Mouse (Mus musculus): ENCODE measurements around the gene Ikbip. TPM values are rescaled to one million over a fixed set of nuclear protein-coding genes. Genes with fewer than 3 reads are reported as not detected.

Ikbip gene
- polyA plus RNA-seq, 1 experiment, result 12.3 TPM

DNA sequence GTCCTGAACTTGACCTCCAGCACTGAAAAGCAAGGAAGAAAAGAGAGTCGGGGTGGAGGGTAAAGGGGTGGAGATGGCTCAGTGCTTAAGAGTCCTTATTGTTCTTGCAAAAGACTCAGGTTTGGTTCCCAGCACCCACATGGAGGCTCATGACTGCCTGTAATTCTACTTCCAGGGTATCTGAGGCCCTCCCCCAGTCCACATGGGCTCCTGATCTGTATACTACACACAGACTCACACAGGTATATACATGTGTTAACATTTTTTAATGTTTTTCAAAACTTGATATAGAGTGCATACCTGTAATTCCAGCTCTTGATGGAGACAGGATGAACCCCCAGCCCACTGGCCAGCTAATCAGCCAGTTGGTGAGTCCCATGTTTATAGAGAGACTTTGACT is 17.4 kb downstream of the Ikbip start:
- Histone ChIP-seq H3K79me2 (ENCODE audit: control insufficient read depth, insufficient read depth) (no peaks in the 10 kb centered on the region), H3ac (ENCODE audit: control insufficient read depth, insufficient read length, low read depth) (no peak overlapping the region), H3K36me3 (ENCODE audit: control insufficient read depth, insufficient read depth) (peaks cover 7% of the 10 kb centered on the region), H3K79me3 (ENCODE audit: low read depth) (no peaks in the 10 kb centered on the region), H3K4me3 (ENCODE audit: insufficient read depth, poor library complexity, severe bottlenecking) (no peak overlapping the region), H3K27me3 (ENCODE audit: control insufficient read depth, insufficient read depth, insufficient read length) (no peaks in the 10 kb centered on the region)
- no peak for TF ChIP-seq MYOG (IDR thresholded peaks at IDR 0.05; ENCODE audit: control insufficient read depth, extremely low read depth, insufficient read length)
- TF ChIP-seq MYOD1 (IDR thresholded peaks at IDR 0.05; ENCODE audit: control insufficient read depth, insufficient read length, low read depth), result no peak
- no peak for TF ChIP-seq FOSL1 (IDR thresholded peaks at IDR 0.05; ENCODE audit: insufficient read depth, low read length, poor library complexity, severe bottlenecking)
- no peak for TF ChIP-seq USF1 (IDR thresholded peaks at IDR 0.05; ENCODE audit: low read depth)
- TF ChIP-seq CTCF (IDR thresholded peaks at IDR 0.05; ENCODE audit: control insufficient read depth, insufficient read depth, insufficient read length), result no peak
- TF ChIP-seq MAX (IDR thresholded peaks at IDR 0.05), result no peak
- TF ChIP-seq CEBPB (IDR thresholded peaks at IDR 0.05; ENCODE audit: low read depth), result no peak

DNA sequence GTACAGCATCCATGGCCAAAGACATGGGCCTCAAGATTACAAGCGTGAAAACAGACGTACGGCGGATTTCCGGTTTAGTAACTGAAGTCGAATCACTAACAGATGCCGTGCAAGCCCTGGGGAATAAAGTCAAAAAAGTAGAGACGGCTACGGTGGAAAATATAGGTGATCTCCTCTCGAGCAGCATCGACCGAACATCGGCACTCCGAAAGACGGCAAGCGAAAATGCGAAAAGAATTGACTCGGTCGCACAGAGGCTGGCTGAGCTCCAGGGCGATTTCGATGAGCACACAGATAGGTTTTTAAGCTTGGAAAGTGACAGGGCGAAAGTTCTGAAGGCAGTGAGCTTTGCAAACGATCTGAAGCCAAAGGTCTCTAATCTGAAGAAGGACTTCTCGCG is 19.2 kb downstream of the Ikbip start:
- Histone ChIP-seq H3K79me3 (ENCODE audit: low read depth) (no peaks in the 10 kb centered on the region), H3K27me3 (ENCODE audit: control insufficient read depth, insufficient read depth, insufficient read length) (no peaks in the 10 kb centered on the region), H3ac (ENCODE audit: control insufficient read depth, insufficient read length, low read depth) (no peak overlapping the region), H3K4me3 (ENCODE audit: insufficient read depth, poor library complexity, severe bottlenecking) (no peak overlapping the region), H3K36me3 (ENCODE audit: control insufficient read depth, insufficient read depth) (no peaks in the 10 kb centered on the region), H3K79me2 (ENCODE audit: control insufficient read depth, insufficient read depth) (no peaks in the 10 kb centered on the region)
- TF ChIP-seq MYOG (IDR thresholded peaks at IDR 0.05; ENCODE audit: control insufficient read depth, extremely low read depth, insufficient read length) (no peak), USF1 (IDR thresholded peaks at IDR 0.05; ENCODE audit: low read depth) (no peak), CTCF (IDR thresholded peaks at IDR 0.05; ENCODE audit: control insufficient read depth, insufficient read depth, insufficient read length) (no peak), FOSL1 (IDR thresholded peaks at IDR 0.05; ENCODE audit: insufficient read depth, low read length, poor library complexity, severe bottlenecking) (no peak), MYOD1 (IDR thresholded peaks at IDR 0.05; ENCODE audit: control insufficient read depth, insufficient read length, low read depth) (no peak)

DNA sequence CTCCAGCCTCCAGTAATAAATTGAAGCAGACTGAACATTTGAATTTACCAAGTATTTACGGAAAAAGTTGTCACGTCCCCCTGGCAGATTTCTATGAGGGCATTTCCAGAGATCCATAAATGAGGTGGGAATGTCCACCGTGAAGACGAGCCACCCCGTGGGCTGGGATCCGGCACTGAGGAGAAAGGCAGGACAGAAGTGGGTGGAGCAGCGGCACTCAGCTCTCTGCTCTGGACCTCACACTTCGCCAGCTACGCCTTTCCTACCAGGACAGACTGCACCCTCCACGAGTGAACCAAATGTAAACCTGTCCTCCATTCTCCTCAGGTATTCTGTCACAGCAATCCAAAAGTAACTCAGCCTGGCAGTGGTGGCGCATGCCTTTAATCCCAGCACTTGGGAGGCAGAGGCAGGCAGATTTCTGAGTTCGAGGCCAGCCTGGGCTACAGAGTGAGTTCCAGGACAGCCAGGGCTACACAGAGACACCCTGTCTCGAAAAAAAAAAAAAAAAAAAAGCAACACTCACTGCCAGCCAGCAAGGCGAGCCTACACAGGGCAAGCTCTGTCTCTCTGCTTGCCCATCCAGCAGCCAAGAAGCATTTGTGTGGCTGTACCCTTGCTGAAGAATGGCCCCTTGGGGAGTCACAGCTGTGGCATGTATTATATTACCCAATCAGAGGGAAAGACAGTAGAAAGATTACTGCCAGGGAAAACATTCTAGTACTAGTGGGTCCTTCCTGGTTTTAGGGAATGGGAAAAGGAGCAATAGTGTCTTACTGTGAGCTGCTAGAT is 20.3 kb downstream of the Ikbip start:
- no peak overlapping the region for H3K4me3 ChIP-seq (ENCODE audit: insufficient read depth, poor library complexity, severe bottlenecking)
- H3ac ChIP-seq (ENCODE audit: control insufficient read depth, insufficient read length, low read depth), result no peak overlapping the region
- TF ChIP-seq MYOG (IDR thresholded peaks at IDR 0.05; ENCODE audit: control insufficient read depth, extremely low read depth, insufficient read length) (no peak), USF1 (IDR thresholded peaks at IDR 0.05; ENCODE audit: low read depth) (no peak), MAX (IDR thresholded peaks at IDR 0.05) (no peak), CTCF (IDR thresholded peaks at IDR 0.05; ENCODE audit: control insufficient read depth, insufficient read depth, insufficient read length) (no peak), CEBPB (IDR thresholded peaks at IDR 0.05; ENCODE audit: low read depth) (no peak), FOSL1 (IDR thresholded peaks at IDR 0.05; ENCODE audit: insufficient read depth, low read length, poor library complexity, severe bottlenecking) (no peak)
- H3K36me3 ChIP-seq (ENCODE audit: control insufficient read depth, insufficient read depth), result no peaks in the 10 kb centered on the region
- H3K79me2 ChIP-seq (ENCODE audit: control insufficient read depth, insufficient read depth), result no peaks in the 10 kb centered on the region
- no peaks in the 10 kb centered on the region for H3K27me3 ChIP-seq (ENCODE audit: control insufficient read depth, insufficient read depth, insufficient read length)
- H3K79me3 ChIP-seq (ENCODE audit: low read depth), result no peaks in the 10 kb centered on the region

DNA sequence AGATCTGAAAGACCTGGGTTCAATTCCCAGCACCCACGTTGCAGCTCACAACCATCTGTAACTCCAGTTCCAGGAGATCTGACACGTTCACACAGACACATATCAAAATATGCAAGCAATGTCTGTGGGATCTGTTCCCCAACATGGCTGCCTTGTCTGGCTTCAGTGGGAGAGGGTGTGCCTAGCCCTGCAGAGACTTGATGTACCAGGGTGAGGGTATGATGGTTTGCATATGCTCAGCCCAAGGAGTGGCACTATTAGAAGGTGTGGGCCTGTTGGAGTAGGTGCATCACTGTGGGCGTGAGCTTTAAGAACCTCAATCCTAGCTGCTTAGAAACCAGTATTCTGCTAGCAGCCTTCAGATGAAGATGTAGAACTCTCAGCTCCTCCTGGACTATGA is 23.2 kb downstream of the Ikbip start:
- H3K36me3 ChIP-seq (ENCODE audit: control insufficient read depth, insufficient read depth), result no peaks in the 10 kb centered on the region
- no peaks in the 10 kb centered on the region for H3K79me3 ChIP-seq (ENCODE audit: low read depth)
- H3K79me2 ChIP-seq (ENCODE audit: control insufficient read depth, insufficient read depth), result no peaks in the 10 kb centered on the region
- TF ChIP-seq FOSL1 (IDR thresholded peaks at IDR 0.05; ENCODE audit: insufficient read depth, low read length, poor library complexity, severe bottlenecking) (no peak), MYOG (IDR thresholded peaks at IDR 0.05; ENCODE audit: control insufficient read depth, extremely low read depth, insufficient read length) (no peak), MAX (IDR thresholded peaks at IDR 0.05) (no peak), USF1 (IDR thresholded peaks at IDR 0.05; ENCODE audit: low read depth) (no peak), CEBPB (IDR thresholded peaks at IDR 0.05; ENCODE audit: low read depth) (no peak), MYOD1 (IDR thresholded peaks at IDR 0.05; ENCODE audit: control insufficient read depth, insufficient read length, low read depth) (no peak), CTCF (IDR thresholded peaks at IDR 0.05; ENCODE audit: control insufficient read depth, insufficient read depth, insufficient read length) (no peak)
- H3K4me3 ChIP-seq (ENCODE audit: insufficient read depth, poor library complexity, severe bottlenecking), result no peak overlapping the region
- H3ac ChIP-seq (ENCODE audit: control insufficient read depth, insufficient read length, low read depth), result no peak overlapping the region
- no peaks in the 10 kb centered on the region for H3K27me3 ChIP-seq (ENCODE audit: control insufficient read depth, insufficient read depth, insufficient read length)

DNA sequence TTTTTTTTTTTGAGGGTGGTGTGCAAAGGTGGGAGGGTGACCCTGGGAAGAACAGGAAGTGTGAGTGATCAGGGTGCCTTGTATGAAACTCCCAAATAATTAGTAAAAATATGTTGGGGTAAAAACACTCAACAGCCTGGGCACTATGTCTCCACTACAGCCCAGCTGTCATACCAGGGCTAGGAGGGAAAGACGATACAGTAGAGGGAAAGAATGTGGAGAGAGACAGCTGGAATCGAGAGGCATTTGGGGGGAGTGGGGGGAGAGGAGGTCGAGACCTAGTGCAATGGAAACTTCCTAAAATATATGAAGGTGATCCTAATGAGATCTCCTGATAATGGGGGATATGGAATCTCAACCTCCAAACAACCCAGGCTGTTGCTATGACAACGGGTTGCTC is 27.1 kb downstream of the Ikbip start:
- Histone ChIP-seq H3K79me3 (ENCODE audit: low read depth) (no peaks in the 10 kb centered on the region), H3K36me3 (ENCODE audit: control insufficient read depth, insufficient read depth) (peaks cover 20% of the 10 kb centered on the region)

DNA sequence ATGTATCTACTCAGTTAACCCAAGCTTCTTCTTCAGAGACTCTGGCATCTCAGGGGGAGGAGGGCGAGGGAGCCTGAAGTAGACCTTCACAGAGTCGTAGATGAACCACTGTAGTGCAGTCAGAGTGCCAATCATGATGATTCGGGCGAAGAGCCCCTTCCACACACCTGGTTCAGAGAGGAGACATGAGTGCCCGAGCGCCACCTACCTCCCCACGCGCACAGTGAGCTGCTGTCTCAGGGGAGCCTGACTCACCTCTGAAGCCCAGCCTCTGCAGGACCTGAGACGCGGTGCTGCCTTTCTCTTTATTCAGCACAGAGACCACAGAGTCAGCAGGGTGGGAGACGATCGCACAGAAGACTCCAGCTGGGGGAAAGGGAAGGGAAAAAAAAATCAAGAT is 34.2 kb downstream of the Ikbip start:
- Histone ChIP-seq H3K79me2 (ENCODE audit: control insufficient read depth, insufficient read depth) (peaks cover 37% of the 10 kb centered on the region), H3K27me3 (ENCODE audit: control insufficient read depth, insufficient read depth, insufficient read length) (no peaks in the 10 kb centered on the region), H3ac (ENCODE audit: control insufficient read depth, insufficient read length, low read depth) (no peak overlapping the region), H3K79me3 (ENCODE audit: low read depth) (peaks cover 30% of the 10 kb centered on the region), H3K4me3 (ENCODE audit: insufficient read depth, poor library complexity, severe bottlenecking) (no peak overlapping the region), H3K36me3 (ENCODE audit: control insufficient read depth, insufficient read depth) (peaks cover 91% of the 10 kb centered on the region)
- TF ChIP-seq CEBPB (IDR thresholded peaks at IDR 0.05; ENCODE audit: low read depth) (no peak), FOSL1 (IDR thresholded peaks at IDR 0.05; ENCODE audit: insufficient read depth, low read length, poor library complexity, severe bottlenecking) (no peak), MYOD1 (IDR thresholded peaks at IDR 0.05; ENCODE audit: control insufficient read depth, insufficient read length, low read depth) (no peak), USF1 (IDR thresholded peaks at IDR 0.05; ENCODE audit: low read depth) (no peak), MAX (IDR thresholded peaks at IDR 0.05) (no peak), CTCF (IDR thresholded peaks at IDR 0.05; ENCODE audit: control insufficient read depth, insufficient read depth, insufficient read length) (no peak), MYOG (IDR thresholded peaks at IDR 0.05; ENCODE audit: control insufficient read depth, extremely low read depth, insufficient read length) (no peak)

More for the DNA sequence above, 27.1 kb downstream of the Ikbip start:
- H3K79me2 ChIP-seq (ENCODE audit: control insufficient read depth, insufficient read depth), result no peaks in the 10 kb centered on the region
- H3ac ChIP-seq (ENCODE audit: control insufficient read depth, insufficient read length, low read depth), result no peak overlapping the region
- no peak for TF ChIP-seq USF1 (IDR thresholded peaks at IDR 0.05; ENCODE audit: low read depth)
- H3K4me3 ChIP-seq (ENCODE audit: insufficient read depth, poor library complexity, severe bottlenecking), result no peak overlapping the region
- no peaks in the 10 kb centered on the region for H3K27me3 ChIP-seq (ENCODE audit: control insufficient read depth, insufficient read depth, insufficient read length)

Measured in C2C12 (cell line).